Mouse (Mus musculus) spleen, adult 2 months (tissue): Measurements from ENCODE around the gene Klhdc4.
A peak's percentile ranks its signal among the peaks of the same experiment; 100 is the strongest.

Source experiments
- CTCF ChIP-seq: fragments of 200-500 bp; IDR thresholded peaks from 2 replicates; pipeline ENCODE4 v1.5.1; 2011; ENCODE audit warnings: mild to moderate bottlenecking, inconsistent platforms; ENCODE audit not compliant: insufficient read depth, insufficient read length, insufficient replicate concordance; ENCODE audit errors: extremely low read depth
- POLR2A ChIP-seq: fragments of 200-500 bp; IDR thresholded peaks from 2 replicates; pipeline ENCODE4 v1.6.1; 2011; ENCODE audit warnings: low read depth, low read length, inconsistent platforms

- TF ChIP-seq POLR2A: no peak
- TF ChIP-seq CTCF: peak; percentile 92; the same call in 1 of the 2 replicates
Measured at GRCm38 (mm10) chr8:121850018-121850417, 20.6 kb upstream of the Klhdc4 start.
